Mouse (Mus musculus) ES-E14 (cell line): ENCODE measurements around the gene Bdh2. TPM values are rescaled to one million over a fixed set of nuclear protein-coding genes. Genes with fewer than 3 reads are reported as not detected.

Experiments used
- DNase-seq: peaks from one replicate; pipeline ENCODE4 v3.0.0-alpha.2; 2013; ENCODE audit warnings: low read depth, low spot score
- H3K27ac ChIP-seq: 2 replicates; pipeline ENCODE4 v1.5.1; 2012; ENCODE audit warnings: low read depth, mild to moderate bottlenecking, low read length, moderate library complexity, mixed read lengths; ENCODE audit not compliant: poor library complexity, insufficient read depth, severe bottlenecking
- H3K36me3 ChIP-seq: 2 replicates; pipeline ENCODE4 v1.6.1; 2012; ENCODE audit warnings: mild to moderate bottlenecking, low read length, moderate library complexity, mixed read lengths; ENCODE audit not compliant: control insufficient read depth, poor library complexity, insufficient read depth, severe bottlenecking
- H3K4me1 ChIP-seq, 2 experiments: fragments of 150-350 bp in 1 of 2; sonication (generic) in 1 of 2; 2 replicates each; pipeline ENCODE4 v1.6.1; 2012; ENCODE audit warnings: low read length in 2 of 2, mild to moderate bottlenecking in 1 of 2, mixed read lengths in 1 of 2; ENCODE audit not compliant: control insufficient read depth in 2 of 2, insufficient read depth in 2 of 2, poor library complexity in 1 of 2
- H3K4me3 ChIP-seq, 2 experiments: fragments of 150-350 bp in 1 of 2; sonication (generic) in 1 of 2; 2 replicates each; pipeline ENCODE4 v1.5.1; 2012; ENCODE audit warnings: low read length in 2 of 2, low read depth in 1 of 2, mild to moderate bottlenecking in 1 of 2, mixed read lengths in 1 of 2; ENCODE audit not compliant: insufficient read depth in 1 of 2, poor library complexity in 1 of 2, severe bottlenecking in 1 of 2
- H3K9ac ChIP-seq: 2 replicates; pipeline ENCODE4 v1.6.1; 2012; ENCODE audit warnings: low read depth, mild to moderate bottlenecking, low read length, mixed read lengths; ENCODE audit not compliant: poor library complexity, insufficient read depth, severe bottlenecking
- H3K9me3 ChIP-seq: fragments of 150-350 bp; sonication (generic); 2 replicates; pipeline ENCODE4 v1.6.1; 2012; ENCODE audit warnings: low read depth, mild to moderate bottlenecking, low read length; ENCODE audit not compliant: control insufficient read depth, insufficient read depth
- CHD2 ChIP-seq: IDR thresholded peaks from 2 replicates; pipeline ENCODE4 v1.6.1; 2014; ENCODE audit warnings: mild to moderate bottlenecking, low read depth, low read length, inconsistent platforms
- HCFC1 ChIP-seq: IDR thresholded peaks from 2 replicates; pipeline ENCODE4 v1.6.1; 2012; ENCODE audit warnings: low read length, inconsistent platforms, borderline replicate concordance; ENCODE audit not compliant: insufficient read depth
- MAFK ChIP-seq: IDR thresholded peaks from 2 replicates; pipeline ENCODE4 v1.6.1; 2014; ENCODE audit warnings: mild to moderate bottlenecking, low read depth, low read length, inconsistent platforms; ENCODE audit not compliant: insufficient read depth
- ZC3H11A ChIP-seq: IDR thresholded peaks from 2 replicates; pipeline ENCODE4 v1.6.1; 2012; ENCODE audit warnings: low read depth, mild to moderate bottlenecking, inconsistent platforms, low read length, borderline replicate concordance
- ZNF384 ChIP-seq: IDR thresholded peaks from 2 replicates; pipeline ENCODE4 v1.6.1; 2012; ENCODE audit warnings: low read depth, low read length, inconsistent platforms
- in situ Hi-C, 2 experiments: fragments of 600-800 bp; cut with MboI; formaldehyde crosslinking; loops; one replicate each; pipeline ENCODE4 v1.15.1; 2025; ENCODE audit warnings: low sequenced_read_pairs in 2 of 2, inconsistent platforms in 1 of 2; ENCODE audit not compliant: unreplicated experiment in 2 of 2
- total RNA-seq: library from RNA; depleted of rRNA; stranded (reverse); fragments of 300-350 nt; gene quantifications from 2 replicates; pipeline ENCODE4 v1.2.3, GENCODE M21; 2012

The Bdh2 gene
- total RNA-seq, 1 experiment = 6.0 TPM

- Histone ChIP-seq H3K36me3 (peaks cover 48% of the 10 kb centered on the region), H3K9ac (no peak overlapping the region), H3K27ac (no peak overlapping the region), H3K4me3 (no peak overlapping the region), H3K9me3 (no peaks in the 10 kb centered on the region), H3K4me1 (no peaks in the 10 kb centered on the region)
- TF ChIP-seq MAFK = no peak
- TF ChIP-seq CHD2 = no peak
- TF ChIP-seq ZNF384 = no peak
- no peak for TF ChIP-seq HCFC1
- no peak for TF ChIP-seq ZC3H11A
- in situ Hi-C loops = loop anchor here in 1 of 2 experiments (25.0 kb wide), 1 partner anchor 1760 kb away; no protein-coding TSS in a partner anchor
- no peak for DNase-seq
These were observed 34.2 kb upstream of the Bdh2 start for GRCm38 (mm10) chr3:135246828-135247227.

GRCm38 (mm10) chr3:135249104-135249503 lies 31.9 kb upstream of the Bdh2 start:
- Histone ChIP-seq H3K9ac (no peak overlapping the region), H3K36me3 (peaks cover 48% of the 10 kb centered on the region), H3K4me1 (no peaks in the 10 kb centered on the region), H3K27ac (no peak overlapping the region), H3K4me3 (no peak overlapping the region), H3K9me3 (no peaks in the 10 kb centered on the region)
- TF ChIP-seq MAFK (no peak), ZNF384 (no peak)
- in situ Hi-C loops = loop anchor here in 1 of 2 experiments (25.0 kb wide), 1 partner anchor 1762 kb away; no protein-coding TSS in a partner anchor
- no peak for DNase-seq

GRCm38 (mm10) chr3:135251825-135252224 lies 29.2 kb upstream of the Bdh2 start:
- H3K27ac ChIP-seq = no peak overlapping the region
- H3K9ac ChIP-seq = no peak overlapping the region
- DNase-seq = no peak
- in situ Hi-C loops = no loop called here
- H3K9me3 ChIP-seq = no peaks in the 10 kb centered on the region
- no peak overlapping the region for H3K4me3 ChIP-seq
- H3K36me3 ChIP-seq = peaks cover 46% of the 10 kb centered on the region
- no peaks in the 10 kb centered on the region for H3K4me1 ChIP-seq
- TF ChIP-seq ZC3H11A (no peak), CHD2 (no peak), ZNF384 (no peak), HCFC1 (no peak), MAFK (peak; percentile 67)

GRCm38 (mm10) chr3:135254784-135255183 lies 26.2 kb upstream of the Bdh2 start:
- DNase-seq = no peak
- Histone ChIP-seq H3K9me3 (no peaks in the 10 kb centered on the region), H3K9ac (no peak overlapping the region), H3K36me3 (peaks cover 38% of the 10 kb centered on the region), H3K27ac (no peak overlapping the region), H3K4me1 (no peaks in the 10 kb centered on the region), H3K4me3 (no peak overlapping the region)
- TF ChIP-seq HCFC1 = no peak
- no peak for TF ChIP-seq ZNF384
- no peak for TF ChIP-seq CHD2
- no peak for TF ChIP-seq MAFK
- no peak for TF ChIP-seq ZC3H11A
- in situ Hi-C loops = no loop called here

- TF ChIP-seq CHD2 (no peak), ZC3H11A (no peak), HCFC1 (no peak), ZNF384 (no peak), MAFK (no peak)
- Histone ChIP-seq H3K9me3 (no peaks in the 10 kb centered on the region), H3K4me3 (no peak overlapping the region), H3K36me3 (peaks cover 35% of the 10 kb centered on the region), H3K27ac (no peak overlapping the region), H3K4me1 (no peaks in the 10 kb centered on the region), H3K9ac (no peak overlapping the region)
- in situ Hi-C loops = no loop called here
- no peak for DNase-seq
These were observed 22.1 kb upstream of the Bdh2 start for GRCm38 (mm10) chr3:135258919-135259318.
